Mouse (Mus musculus) 3T3-L1 (cell line): ENCODE measurements around the gene Aunip.
A peak's percentile ranks its signal among the peaks of the same experiment; 100 is the strongest.

Experiments
- DNase-seq: peaks from one replicate; pipeline ENCODE4 v3.0.0-alpha.2; 2015; ENCODE audit warnings: low read depth, low spot score

The Aunip gene

GRCm38 (mm10) chr4:134515614-134516013 is 4.8 kb downstream of the Aunip start:
- no peak for DNase-seq

- DNase-seq = peak; percentile 20
These were observed 6.2 kb downstream of the Aunip start for GRCm38 (mm10) chr4:134516981-134517380.

GRCm38 (mm10) chr4:134517719-134518118 is 6.9 kb downstream of the Aunip start:
- DNase-seq = no peak

- DNase-seq = no peak
These were observed 7.7 kb downstream of the Aunip start for GRCm38 (mm10) chr4:134518541-134518940.

- no peak for DNase-seq
These were observed 8.5 kb downstream of the Aunip start for GRCm38 (mm10) chr4:134519281-134519680.

GRCm38 (mm10) chr4:134523447-134523846 is 12.6 kb downstream of the Aunip start:
- no peak for DNase-seq

GRCm38 (mm10) chr4:134525806-134526205 is 15.0 kb downstream of the Aunip start:
- DNase-seq = no peak

GRCm38 (mm10) chr4:134526220-134526619 is 15.4 kb downstream of the Aunip start:
- DNase-seq = no peak

GRCm38 (mm10) chr4:134532928-134533327 is 22.1 kb downstream of the Aunip start:
- DNase-seq = no peak

GRCm38 (mm10) chr4:134533421-134533820 is 22.6 kb downstream of the Aunip start:
- no peak for DNase-seq

- DNase-seq = peak; percentile 69
These were observed 23.5 kb downstream of the Aunip start for GRCm38 (mm10) chr4:134534124-134534886.

- peak; percentile 95 for DNase-seq
These were observed 24.4 kb downstream of the Aunip start, which contains the start of gene Mtfr1l for GRCm38 (mm10) chr4:134534932-134535786. Gene Mtfr1l, minus strand, starts transcription at chr4:134535387.

GRCm38 (mm10) chr4:134535787-134536151 is 25.0 kb downstream of the Aunip start:
- peak; percentile 73 for DNase-seq

GRCm38 (mm10) chr4:134538997-134539580 is 28.3 kb downstream of the Aunip start:
- DNase-seq = no peak

GRCm38 (mm10) chr4:134542726-134543125 is 31.9 kb downstream of the Aunip start:
- DNase-seq = no peak

GRCm38 (mm10) chr4:134543261-134543660 is 32.5 kb downstream of the Aunip start:
- DNase-seq = peak; percentile 93

GRCm38 (mm10) chr4:134546814-134547705 is 36.3 kb downstream of the Aunip start:
- peak; percentile 41 for DNase-seq

GRCm38 (mm10) chr4:134548169-134548938 is 37.6 kb downstream of the Aunip start:
- no peak for DNase-seq

GRCm38 (mm10) chr4:134549899-134550298 is 39.1 kb downstream of the Aunip start:
- no peak for DNase-seq
